Mouse (Mus musculus) heart, postnatal 0 days (tissue): ENCODE measurements at regions not wholly inside any gene's neighbourhood (a gene's known extent, or its start where the extent isn't known, plus 50 kb on each side); places are given as distances from the start of the nearest gene placed in this dataset.

Experiments used
- ATAC-seq: fragments of 200-750 bp; cut with Nextera tagmentation; 2 replicates; pipeline ENCODE4 v1.8.0; 2017; ENCODE audit warnings: low read depth, moderate number of reproducible peaks, moderate library complexity; ENCODE audit not compliant: insufficient read depth
- DNase-seq: peaks from one replicate; pipeline ENCODE4 v3.0.0-alpha.2; 2016; ENCODE audit warnings: low spot score
- H3K27ac ChIP-seq: fragments of 300-500 bp; sonication (generic); 2 replicates; pipeline ENCODE4 v1.5.1; 2014; ENCODE audit warnings: low read depth, mild to moderate bottlenecking
- H3K27me3 ChIP-seq: fragments of 300-500 bp; sonication (generic); 2 replicates; pipeline ENCODE4 v1.6.1; 2014; ENCODE audit warnings: low read length, mixed read lengths; ENCODE audit not compliant: control insufficient read depth, insufficient read depth
- H3K36me3 ChIP-seq: fragments of 300-500 bp; sonication (generic); replicated peaks from 2 replicates; pipeline ENCODE4 v1.6.1; 2014; ENCODE audit warnings: low read length, mixed read lengths; ENCODE audit not compliant: control insufficient read depth, insufficient read depth
- H3K4me1 ChIP-seq: fragments of 300-500 bp; sonication (generic); 2 replicates; pipeline ENCODE4 v1.6.1; 2014; ENCODE audit warnings: antibody characterized with exemption; ENCODE audit not compliant: control insufficient read depth, insufficient read depth
- H3K4me2 ChIP-seq: fragments of 300-500 bp; sonication (generic); 2 replicates; pipeline ENCODE4 v1.6.1; 2014; ENCODE audit warnings: low read depth, mild to moderate bottlenecking, low read length, moderate library complexity
- H3K4me3 ChIP-seq: fragments of 300-500 bp; sonication (generic); 2 replicates; pipeline ENCODE4 v1.5.1; 2014; ENCODE audit warnings: low read depth, low read length
- H3K9ac ChIP-seq: fragments of 300-500 bp; sonication (generic); replicated peaks from 2 replicates; pipeline ENCODE4 v1.6.1; 2014; ENCODE audit warnings: low read depth, low read length, mixed read lengths
- H3K9me3 ChIP-seq: fragments of 300-500 bp; sonication (generic); replicated peaks from 2 replicates; pipeline ENCODE4 v1.6.1; 2016; ENCODE audit warnings: low read length; ENCODE audit not compliant: control insufficient read depth
- CTCF ChIP-seq: IDR thresholded peaks from 2 replicates; pipeline ENCODE4 v1.5.1; 2016; ENCODE audit warnings: antibody characterized with exemption, control low read depth, low read depth
- EP300 ChIP-seq: IDR thresholded peaks from 2 replicates; pipeline ENCODE4 v1.6.1; 2016; ENCODE audit warnings: antibody characterized with exemption, low read depth
- WGBS: fragments of 180-500 bp; shearing (Covaris S2); extraction: QIAGEN DNeasy Blood & Tissue Kit; methylation state at CpG from one replicate; pipeline ENCODE4 v1.1.7; 2014; 5-methylcytosine and 5-hydroxymethylcytosine counted together

DNA sequence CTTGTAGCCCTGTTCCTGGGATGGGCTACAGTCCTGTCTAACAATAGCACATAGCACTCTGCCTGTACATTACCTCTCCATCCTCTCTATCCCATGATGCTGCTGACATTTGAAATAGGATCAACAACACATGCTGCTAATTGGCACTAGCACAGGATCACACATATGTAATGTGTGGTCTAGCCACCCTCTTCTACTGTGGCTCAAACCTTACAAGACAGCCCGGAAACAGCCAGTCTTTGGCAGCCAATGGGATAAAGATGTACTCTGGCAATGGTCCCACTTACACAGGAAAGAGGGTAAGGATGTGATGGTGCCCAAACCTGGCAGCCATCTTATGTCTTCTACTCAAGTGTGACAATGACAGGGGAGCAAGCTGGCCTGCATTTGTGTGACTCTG, 58.3 kb upstream of the Frmd4a start:
- no peaks in the 10 kb centered on the region for H3K27me3 ChIP-seq
- H3K4me3 ChIP-seq, result no peak overlapping the region
- no peak for DNase-seq
- no peak overlapping the region for H3K4me2 ChIP-seq
- no peak for TF ChIP-seq EP300
- no peak for TF ChIP-seq CTCF
- H3K27ac ChIP-seq, result no peak overlapping the region
- H3K36me3 ChIP-seq, result no peaks in the 10 kb centered on the region
- WGBS, result 80% methylated on average over 1 of the region's 1 CpGs
- H3K9ac ChIP-seq, result no peak overlapping the region
- H3K9me3 ChIP-seq, result no peaks in the 10 kb centered on the region; the same call in 1 of the 2 replicates
- no peak for ATAC-seq
- H3K4me1 ChIP-seq, result no peaks in the 10 kb centered on the region

DNA sequence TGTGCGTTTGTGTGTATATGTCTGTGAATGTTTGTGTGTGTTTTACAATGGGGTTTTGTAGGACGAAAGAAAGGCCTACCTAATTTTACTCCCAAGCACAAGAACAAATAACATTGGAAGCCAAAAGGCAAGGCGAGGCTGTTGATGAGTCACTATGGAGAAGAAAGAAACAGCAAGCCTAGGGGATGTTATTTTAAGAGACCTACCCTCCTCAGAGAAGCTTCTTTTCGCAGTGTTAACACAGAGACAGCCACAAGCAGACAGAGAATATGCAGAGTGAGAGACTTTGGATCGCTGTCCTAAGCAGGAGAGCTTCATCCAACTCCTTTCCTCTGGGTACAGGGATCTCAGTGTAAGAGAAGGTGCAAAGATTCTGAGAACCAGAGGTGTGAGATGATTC, 57.3 kb upstream of the Frmd4a start:
- Histone ChIP-seq H3K36me3 (no peaks in the 10 kb centered on the region), H3K27me3 (no peaks in the 10 kb centered on the region), H3K4me1 (no peaks in the 10 kb centered on the region), H3K4me2 (no peak overlapping the region), H3K9me3 (no peaks in the 10 kb centered on the region; the same call in 1 of the 2 replicates), H3K27ac (no peak overlapping the region), H3K9ac (no peak overlapping the region), H3K4me3 (no peak overlapping the region)
- ATAC-seq, result no peak
- 65% methylated on average over 5 of the region's 5 CpGs for WGBS
- DNase-seq, result no peak
- TF ChIP-seq EP300 (no peak), CTCF (no peak)

DNA sequence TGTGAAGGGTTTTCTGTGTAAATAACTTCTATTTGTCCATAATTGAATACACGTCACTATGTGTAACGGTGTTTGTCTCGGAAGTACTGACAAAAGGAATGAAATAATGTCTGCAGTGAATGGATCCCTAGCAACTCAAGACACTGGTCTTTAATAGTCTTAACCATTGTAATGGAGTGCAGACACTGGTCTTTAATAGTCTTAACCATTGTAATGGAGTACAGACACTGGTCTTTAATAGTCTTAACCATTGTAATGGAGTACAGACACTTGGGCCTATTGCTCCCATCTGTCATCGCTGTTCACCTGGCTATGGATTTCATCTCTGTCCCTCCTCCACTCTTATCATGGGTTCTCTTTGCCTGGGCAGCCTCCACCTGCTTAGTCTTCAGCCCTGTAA, 53.2 kb upstream of the Frmd4a start:
- DNase-seq, result peak; percentile 82
- WGBS, result 87% methylated on average over 4 of the region's 4 CpGs

More for the DNA sequence above, 53.2 kb upstream of the Frmd4a start:
- H3K4me2 ChIP-seq, result no peak overlapping the region
- no peaks in the 10 kb centered on the region for H3K9me3 ChIP-seq
- no peaks in the 10 kb centered on the region for H3K36me3 ChIP-seq
- no peaks in the 10 kb centered on the region for H3K27me3 ChIP-seq
- no peak overlapping the region for H3K4me3 ChIP-seq
- no peak for TF ChIP-seq CTCF
- TF ChIP-seq EP300, result no peak
- no peaks in the 10 kb centered on the region for H3K4me1 ChIP-seq
- ATAC-seq, result peak; percentile 100
- H3K9ac ChIP-seq, result no peak overlapping the region
- H3K27ac ChIP-seq, result no peak overlapping the region
